Mouse (Mus musculus) lung, postnatal 0 days (tissue): ENCODE measurements around the gene Gjc2. TPM values are rescaled to one million over a fixed set of nuclear protein-coding genes. Genes with fewer than 3 reads are reported as not detected.
A peak's percentile ranks its signal among the peaks of the same experiment; 100 is the strongest.

Experiments used
- ATAC-seq: fragments of 200-750 bp; cut with Nextera tagmentation; 2 replicates; pipeline ENCODE4 v1.8.0; 2017; ENCODE audit warnings: moderate library complexity
- DNase-seq: peaks from one replicate; pipeline ENCODE4 v3.0.0-alpha.2; 2016; ENCODE audit warnings: low spot score
- H3K27ac ChIP-seq: fragments of 300-500 bp; sonication (generic); 2 replicates; pipeline ENCODE4 v1.5.1; 2014; ENCODE audit warnings: antibody characterized with exemption, mild to moderate bottlenecking, low read length, mixed read lengths
- H3K27me3 ChIP-seq: fragments of 300-500 bp; sonication (generic); replicated peaks from 2 replicates; pipeline ENCODE4 v1.6.1; 2014; ENCODE audit warnings: low read length, mixed read lengths; ENCODE audit not compliant: insufficient read depth
- H3K36me3 ChIP-seq: fragments of 300-500 bp; sonication (generic); 2 replicates; pipeline ENCODE4 v1.6.1; 2014; ENCODE audit warnings: low read length, mixed read lengths; ENCODE audit not compliant: insufficient read depth
- H3K4me1 ChIP-seq: fragments of 300-500 bp; sonication (generic); 2 replicates; pipeline ENCODE4 v1.6.1; 2014; ENCODE audit warnings: antibody characterized with exemption, low read depth, low read length, mixed read lengths; ENCODE audit not compliant: insufficient read depth
- H3K4me2 ChIP-seq: fragments of 300-500 bp; sonication (generic); replicated peaks from 2 replicates; pipeline ENCODE4 v1.6.1; 2014; ENCODE audit warnings: low read depth, mild to moderate bottlenecking, low read length, moderate library complexity, mixed read lengths
- H3K4me3 ChIP-seq: fragments of 300-500 bp; sonication (generic); 2 replicates; pipeline ENCODE4 v1.5.1; 2014; ENCODE audit warnings: low read depth, low read length
- H3K9ac ChIP-seq: fragments of 300-500 bp; sonication (generic); replicated peaks from 2 replicates; pipeline ENCODE4 v1.6.1; 2014; ENCODE audit warnings: low read depth, mild to moderate bottlenecking
- H3K9me3 ChIP-seq: fragments of 300-500 bp; sonication (generic); 2 replicates; pipeline ENCODE4 v1.6.1; 2016; ENCODE audit warnings: low read length, mixed read lengths
- CTCF ChIP-seq: IDR thresholded peaks from 2 replicates; pipeline ENCODE4 v1.5.1; 2016; ENCODE audit warnings: antibody characterized with exemption, mild to moderate bottlenecking
- EP300 ChIP-seq: IDR thresholded peaks from 2 replicates; pipeline ENCODE4 v1.6.1; 2016; ENCODE audit warnings: antibody characterized with exemption, mild to moderate bottlenecking, control low read depth
- WGBS: fragments of 180-500 bp; shearing (Covaris S2); extraction: QIAGEN DNeasy Blood & Tissue Kit; methylation state at CpG from one replicate; pipeline ENCODE4 v1.1.7; 2014; 5-methylcytosine and 5-hydroxymethylcytosine counted together
- polyA plus RNA-seq: library from polyadenylated mRNA; unstranded; fragments of >200 nt; fragmentation: Nextera tagmentation; extraction: Ambion mirVana; gene quantifications from 2 replicates; pipeline ENCODE4 v1.2.1, GENCODE M21; 2015

The Gjc2 gene
- polyA plus RNA-seq, 1 experiment from 2014 or later = 1.8 TPM

- DNase-seq = peak; percentile 85
- 22% methylated on average over 3 of the region's 3 CpGs for WGBS
- Histone ChIP-seq H3K9ac (no peak overlapping the region), H3K4me3 (no peak overlapping the region), H3K27me3 (no peaks in the 10 kb centered on the region), H3K9me3 (no peaks in the 10 kb centered on the region), H3K4me2 (0 out of 2 replicates have a peak overlapping the region, but pooled peaks have one; percentile 17), H3K4me1 (peaks cover 3% of the 10 kb centered on the region; the same call in 1 of the 2 replicates), H3K36me3 (0 out of 2 replicates have a peak, but pooled peaks cover 12% of the 10 kb centered on the region), H3K27ac (peak overlapping the region; percentile 59)
- TF ChIP-seq EP300 = no peak
- peak; percentile 89 for TF ChIP-seq CTCF
- ATAC-seq = peak; percentile 76
Measured at GRCm38 (mm10) chr11:59183821-59184220, 808 bp upstream of the Gjc2 start.

GRCm38 (mm10) chr11:59176921-59177320, 6.1 kb downstream of the Gjc2 start:
- Histone ChIP-seq H3K9me3 (no peaks in the 10 kb centered on the region), H3K9ac (no peak overlapping the region), H3K27me3 (peaks cover 33% of the 10 kb centered on the region), H3K27ac (no peak overlapping the region), H3K36me3 (no peaks in the 10 kb centered on the region), H3K4me2 (peak overlapping the region; percentile 44), H3K4me3 (peak overlapping the region; percentile 17), H3K4me1 (no peaks in the 10 kb centered on the region)
- TF ChIP-seq CTCF (no peak), EP300 (no peak)
- DNase-seq (no peak), ATAC-seq (peak; percentile 26; the same call in 1 of the 2 replicates)
- 5% methylated on average over 34 of the region's 34 CpGs for WGBS

GRCm38 (mm10) chr11:59176475-59176874, 6.5 kb downstream of the Gjc2 start:
- TF ChIP-seq CTCF (no peak), EP300 (no peak)
- Histone ChIP-seq H3K4me1 (no peaks in the 10 kb centered on the region), H3K36me3 (no peaks in the 10 kb centered on the region), H3K9ac (no peak overlapping the region), H3K27me3 (peaks cover 33% of the 10 kb centered on the region), H3K27ac (no peak overlapping the region), H3K9me3 (no peaks in the 10 kb centered on the region), H3K4me3 (peak overlapping the region; percentile 17), H3K4me2 (peak overlapping the region; percentile 44)
- 0 out of 2 replicates have a peak, but pooled peaks have one; percentile 8 for ATAC-seq
- no peak for DNase-seq
- WGBS = 3% methylated on average over 46 of the region's 48 CpGs

GRCm38 (mm10) chr11:59174189-59174838, 8.7 kb downstream of the Gjc2 start:
- DNase-seq = no peak
- Histone ChIP-seq H3K9me3 (no peaks in the 10 kb centered on the region), H3K27me3 (peaks cover 33% of the 10 kb centered on the region), H3K27ac (no peak overlapping the region), H3K4me1 (no peaks in the 10 kb centered on the region), H3K36me3 (no peaks in the 10 kb centered on the region), H3K4me3 (no peak overlapping the region), H3K4me2 (no peak overlapping the region), H3K9ac (no peak overlapping the region)
- ATAC-seq = no peak
- 50% methylated on average over 6 of the region's 6 CpGs for WGBS
- no peak for TF ChIP-seq CTCF
- no peak for TF ChIP-seq EP300

- Histone ChIP-seq H3K36me3 (no peaks in the 10 kb centered on the region), H3K4me3 (no peak overlapping the region), H3K27me3 (peaks cover 4% of the 10 kb centered on the region; the same call in 1 of the 2 replicates), H3K4me1 (no peaks in the 10 kb centered on the region), H3K9ac (no peak overlapping the region), H3K27ac (no peak overlapping the region), H3K9me3 (no peaks in the 10 kb centered on the region), H3K4me2 (no peak overlapping the region)
- 57% methylated on average over 4 of the region's 4 CpGs for WGBS
- TF ChIP-seq CTCF = no peak
- TF ChIP-seq EP300 = no peak
- no peak for DNase-seq
- peak; percentile 58; the same call in 1 of the 2 replicates for ATAC-seq
Measured at GRCm38 (mm10) chr11:59170549-59170948, 12.5 kb downstream of the Gjc2 start.

GRCm38 (mm10) chr11:59169807-59170206, 13.2 kb downstream of the Gjc2 start:
- Histone ChIP-seq H3K9me3 (no peaks in the 10 kb centered on the region), H3K27me3 (no peaks in the 10 kb centered on the region), H3K4me2 (no peak overlapping the region), H3K9ac (no peak overlapping the region), H3K4me1 (no peaks in the 10 kb centered on the region), H3K27ac (no peak overlapping the region), H3K4me3 (no peak overlapping the region), H3K36me3 (no peaks in the 10 kb centered on the region)
- TF ChIP-seq EP300 (no peak), CTCF (no peak)
- 46% methylated on average over 3 of the region's 3 CpGs for WGBS
- no peak for ATAC-seq
- DNase-seq = no peak
